Mouse (Mus musculus): ENCODE measurements around the gene Hoxa6.

Hoxa6 gene

DNA sequence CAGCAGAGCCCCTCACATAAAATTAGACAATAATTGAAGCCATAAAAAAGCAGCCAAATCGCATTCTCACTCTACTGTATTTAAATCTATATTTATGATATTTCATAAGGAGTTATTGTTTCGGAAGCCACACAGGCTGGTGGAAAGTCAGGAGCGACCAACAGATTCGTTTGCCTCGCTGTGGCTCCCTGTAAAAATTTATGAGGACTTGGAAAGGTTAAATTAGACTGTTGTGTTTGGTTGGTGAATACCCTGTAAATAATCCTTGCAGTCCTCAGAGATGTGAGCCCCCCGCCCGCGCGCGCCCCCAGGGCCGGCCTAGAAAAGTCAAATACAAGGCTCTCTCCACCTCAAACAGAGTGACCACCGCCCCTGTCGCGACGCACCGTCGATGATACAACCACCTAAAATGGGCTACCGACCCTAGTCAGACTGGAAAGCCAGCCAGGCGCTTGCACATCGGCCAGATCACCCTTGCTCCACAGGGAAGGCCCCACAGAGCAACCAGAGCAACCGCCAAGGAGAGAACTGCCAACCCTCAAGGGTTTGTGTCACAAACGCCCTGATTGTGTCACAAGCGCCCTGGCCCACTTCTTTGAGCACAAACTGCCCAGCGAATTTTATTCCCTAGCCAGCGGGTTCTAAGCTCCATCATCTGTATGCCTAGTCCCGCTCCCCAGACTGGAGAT, 18.2 kb upstream of the Hoxa6 start:
- peak; percentile 76 for DNase-seq

DNA sequence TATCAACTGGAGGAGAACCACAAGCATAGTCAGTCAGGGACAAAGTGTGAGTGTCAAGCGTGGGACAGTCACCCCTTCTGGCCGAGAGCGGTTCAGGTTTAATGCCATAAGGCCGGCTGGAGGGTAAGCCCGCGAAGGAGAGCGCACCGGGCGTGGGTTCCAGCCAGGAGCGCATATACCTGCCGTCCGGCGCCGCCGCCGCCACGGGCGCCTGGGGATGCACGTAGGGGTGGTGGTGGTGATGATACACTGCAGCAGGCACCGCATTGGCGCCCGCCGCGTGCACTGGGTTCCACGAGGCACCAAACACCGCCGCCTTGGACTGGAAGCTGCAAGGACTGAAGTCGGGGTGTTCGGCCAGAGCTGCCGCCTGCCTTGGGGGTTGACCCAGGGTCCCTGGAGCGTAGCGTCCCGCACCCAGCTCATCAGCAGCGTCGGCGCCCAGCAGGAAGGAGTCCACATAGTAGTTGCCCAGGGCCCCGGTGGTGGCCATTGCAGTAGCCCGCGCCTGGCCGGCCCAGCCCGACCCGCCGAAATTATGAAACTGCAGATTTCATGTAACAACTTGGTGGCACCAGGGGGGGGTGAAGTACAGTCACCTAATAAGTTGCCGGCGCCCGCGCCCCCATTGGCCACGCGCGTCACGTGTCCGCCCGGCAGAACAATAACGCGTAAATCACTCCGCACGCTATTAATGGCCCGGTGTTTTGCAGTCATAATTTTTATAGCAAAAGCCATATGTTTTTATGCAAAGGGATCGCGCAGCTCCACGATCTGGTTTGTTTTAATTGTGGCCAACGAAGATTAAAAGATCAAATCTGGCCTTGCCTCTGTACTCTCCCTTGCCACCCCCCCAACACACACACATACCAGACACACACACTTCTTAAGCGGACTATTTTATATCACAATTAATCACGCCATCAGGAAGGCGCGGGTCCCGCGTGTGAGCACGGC, 17.4 kb upstream of the Hoxa6 start:
- peak; percentile 96 for DNase-seq

- DNase-seq = peak; percentile 67
Measured at GRCm38 (mm10) chr6:52224895-52225611, 16.5 kb upstream of the Hoxa6 start.

- peak; percentile 52 for DNase-seq
Measured at GRCm38 (mm10) chr6:52223939-52224760, 15.6 kb upstream of the Hoxa6 start.

- DNase-seq = peak; percentile 61
Measured at GRCm38 (mm10) chr6:52222729-52223128, 14.2 kb upstream of the Hoxa6 start.

- DNase-seq = peak; percentile 79
Measured at GRCm38 (mm10) chr6:52221993-52222685, 13.6 kb upstream of the Hoxa6 start.

DNA sequence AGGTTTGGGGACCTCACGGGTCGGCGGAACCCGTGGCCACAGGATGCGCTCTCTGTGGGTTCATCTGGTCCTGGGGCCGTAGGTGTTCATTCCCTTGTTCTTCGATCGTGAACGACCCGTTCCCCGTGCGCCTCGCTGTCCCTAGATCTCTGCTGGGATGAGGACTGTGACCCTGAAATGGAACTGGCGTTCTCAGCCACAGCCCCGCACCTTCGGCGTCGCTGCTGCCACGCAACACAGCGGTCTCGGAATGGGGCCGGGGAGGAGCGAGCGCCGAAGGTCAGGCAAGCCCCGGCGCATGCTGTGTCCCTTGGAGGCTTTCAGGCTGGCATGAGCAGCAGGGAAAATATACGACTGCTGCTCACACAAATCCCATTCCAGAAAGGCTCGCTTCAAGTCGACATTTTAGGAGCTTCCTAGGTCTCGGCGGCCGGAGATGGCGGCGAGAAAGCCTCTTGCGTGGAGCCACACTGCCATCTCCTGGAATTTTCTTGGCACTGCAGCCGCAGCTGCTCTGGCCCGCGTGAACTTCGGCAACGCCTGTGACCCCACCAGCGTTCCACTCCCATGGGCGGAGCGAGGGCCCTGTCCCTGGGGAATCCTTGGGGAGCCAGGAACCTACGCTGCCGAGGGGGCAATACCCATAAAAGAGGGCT, 12.9 kb upstream of the Hoxa6 start, which contains the start of gene Hoxa7:
Gene Hoxa7 (minus strand): TSS at position 518 of the 656 bp plus-strand sequence.
- DNase-seq = peak; percentile 97

GRCm38 (mm10) chr6:52220865-52221310, 12.4 kb upstream of the Hoxa6 start:
- no peak for DNase-seq

- peak; percentile 76 for DNase-seq
Measured at GRCm38 (mm10) chr6:52220003-52220864, 11.7 kb upstream of the Hoxa6 start.

GRCm38 (mm10) chr6:52219234-52219942, 10.9 kb upstream of the Hoxa6 start:
- peak; percentile 40 for DNase-seq

DNA sequence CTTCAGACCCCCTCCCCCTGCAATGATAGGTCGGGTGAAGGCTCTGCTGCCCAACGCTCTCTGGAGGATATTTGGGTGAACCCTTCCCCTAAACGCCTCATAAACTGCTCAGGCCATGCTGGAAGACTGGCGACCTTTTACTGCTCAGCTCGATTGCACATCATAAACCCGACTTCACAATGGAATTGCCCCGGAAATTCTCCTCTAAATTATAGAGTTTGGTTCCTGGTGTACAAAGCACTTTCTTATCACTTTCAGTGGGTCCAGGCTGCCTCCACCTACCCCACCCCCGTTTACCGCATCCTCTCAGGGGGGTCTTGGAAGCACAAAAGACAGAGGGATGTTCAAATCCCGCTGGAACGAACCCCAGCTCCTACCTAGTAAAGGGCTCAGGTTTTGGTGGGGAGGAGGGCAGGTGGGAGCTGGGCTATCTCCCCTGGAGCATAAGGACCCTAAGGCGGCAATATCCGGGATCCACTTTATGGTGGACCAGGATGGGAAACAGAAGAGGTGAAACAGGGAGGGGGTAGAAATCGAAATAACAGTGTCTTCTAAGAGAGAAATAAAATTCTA, 10.2 kb upstream of the Hoxa6 start:
- DNase-seq = peak; percentile 34

- DNase-seq = peak; percentile 60
Measured at GRCm38 (mm10) chr6:52217895-52218642, 9.5 kb upstream of the Hoxa6 start.

DNA sequence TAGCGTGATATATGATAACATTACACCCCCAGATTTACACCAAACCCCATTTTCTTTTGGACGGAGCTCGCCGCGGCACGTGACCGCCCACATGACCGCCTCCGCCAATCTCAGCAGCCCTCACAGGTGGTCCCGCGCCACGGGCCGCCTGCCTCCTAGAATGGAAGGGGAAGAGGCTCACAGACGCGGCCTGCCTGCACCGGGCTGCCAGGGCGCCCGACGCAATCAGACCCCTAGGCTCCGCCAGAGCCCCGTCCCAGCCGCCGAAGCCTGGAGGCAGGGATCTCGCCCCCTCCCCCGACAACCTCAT, 8.9 kb upstream of the Hoxa6 start:
- DNase-seq = peak; percentile 97

- peak; percentile 73 for DNase-seq
Measured at GRCm38 (mm10) chr6:52216691-52217458, 8.4 kb upstream of the Hoxa6 start.

- DNase-seq = peak; percentile 66
Measured at GRCm38 (mm10) chr6:52215771-52216535, 7.4 kb upstream of the Hoxa6 start.

- DNase-seq = peak; percentile 39
Measured at GRCm38 (mm10) chr6:52215070-52215469, 6.5 kb upstream of the Hoxa6 start.

DNA sequence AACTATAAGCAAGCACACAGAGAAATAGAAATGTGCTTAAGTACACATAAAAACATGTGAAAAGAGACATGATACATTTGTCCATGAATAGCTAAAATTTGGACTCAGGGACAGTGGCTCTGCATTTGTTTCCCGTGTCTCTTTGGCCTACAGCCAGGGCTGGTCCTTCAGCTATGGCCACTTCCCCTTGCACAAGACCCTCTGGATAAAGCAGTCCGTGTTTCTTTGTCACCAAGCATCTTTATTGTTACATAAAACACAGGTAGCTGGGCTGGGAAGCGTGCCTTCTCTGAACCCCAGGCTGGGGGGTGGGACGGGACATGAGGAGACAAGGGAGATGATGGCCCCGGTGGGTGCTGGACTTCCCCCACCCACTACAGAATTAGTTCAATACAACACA, 5.7 kb upstream of the Hoxa6 start:
- peak; percentile 60 for DNase-seq
